Mouse (Mus musculus) cortical plate, adult 2 months (tissue): Measurements from ENCODE around the gene Itih2.

Experiments used
- CTCF ChIP-seq: fragments of 200-500 bp; IDR thresholded peaks from 2 replicates; pipeline ENCODE4 v1.5.1; 2011; ENCODE audit warnings: mild to moderate bottlenecking, control low read depth, low read length; ENCODE audit not compliant: insufficient read depth; ENCODE audit errors: extremely low read depth
- POLR2A ChIP-seq: fragments of 200-500 bp; IDR thresholded peaks from 2 replicates; pipeline ENCODE4 v1.6.1; 2011; ENCODE audit warnings: mild to moderate bottlenecking, low read length, control low read depth; ENCODE audit not compliant: insufficient read depth; ENCODE audit errors: extremely low read depth

GRCm38 (mm10) chr2:10162011-10162410 lies 30.8 kb upstream of the Itih2 start:
- TF ChIP-seq CTCF (no peak), POLR2A (no peak)
